Mouse (Mus musculus): ENCODE data around the gene Inka2.
A peak's percentile ranks its signal among the peaks of the same experiment; 100 is the strongest.
"Not testable (repeated sequence)": the region's sequence is repeated elsewhere in the genome, so short reads cannot be mapped to it uniquely, and the experiment has no call there.

The Inka2 gene

DNA sequence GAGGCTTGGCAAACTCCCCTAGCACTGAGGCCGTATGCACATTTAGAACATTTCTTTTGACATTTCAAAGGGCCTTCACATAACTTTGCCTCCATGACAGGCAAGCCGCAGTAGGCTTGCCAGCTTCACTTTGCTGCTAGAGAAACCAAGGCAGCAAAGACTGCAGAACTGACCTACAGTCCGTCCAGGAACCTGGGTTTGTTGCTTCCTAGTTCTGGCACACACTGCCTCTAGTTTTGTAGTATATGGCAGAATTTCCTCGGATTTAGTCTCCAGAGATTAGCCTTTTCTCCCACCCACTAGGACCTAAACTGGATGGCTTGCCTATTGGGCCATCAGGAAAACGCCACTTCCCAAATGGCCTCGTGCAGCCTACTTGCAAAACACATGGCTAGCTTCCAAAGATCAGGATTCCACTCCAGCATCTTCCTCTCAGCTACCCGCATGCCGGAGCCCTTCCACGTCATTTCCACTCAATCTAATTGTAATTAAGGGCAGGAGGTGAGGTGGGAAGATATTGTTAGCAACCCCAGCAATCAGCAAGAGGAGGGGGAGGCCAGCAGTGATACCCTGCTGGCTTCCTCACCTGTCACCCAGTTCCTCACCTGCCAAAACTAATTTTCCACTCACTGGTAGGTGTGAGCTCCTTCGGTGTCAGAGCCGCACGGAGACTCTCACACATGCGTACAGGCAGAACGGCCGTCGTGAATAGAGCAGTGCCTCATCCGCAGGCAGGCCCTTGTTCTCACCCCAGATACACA, 7.8 kb upstream of the Inka2 start:
- DNase-seq (ENCODE audit: low read depth, low spot score) = no peak

DNA sequence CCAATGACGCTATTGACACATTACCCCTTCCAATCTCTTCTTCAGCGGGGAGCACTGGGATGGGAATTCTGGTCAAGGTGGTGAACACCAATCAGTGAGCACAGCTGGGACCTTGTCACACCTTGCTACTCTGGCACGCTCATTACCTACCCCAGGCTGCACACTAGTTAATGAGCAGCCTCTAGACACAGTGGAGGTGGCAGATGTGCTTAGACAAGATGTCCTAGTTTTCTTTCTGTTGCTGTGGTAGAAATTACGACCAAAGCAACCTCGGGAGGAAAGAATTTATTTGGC, 7.3 kb upstream of the Inka2 start:
- no peak for DNase-seq (ENCODE audit: low read depth, low spot score)

- no peak for DNase-seq (ENCODE audit: low read depth, low spot score)
Observed at GRCm38 (mm10) chr3:105698311-105698710, 6.1 kb upstream of the Inka2 start.

DNA sequence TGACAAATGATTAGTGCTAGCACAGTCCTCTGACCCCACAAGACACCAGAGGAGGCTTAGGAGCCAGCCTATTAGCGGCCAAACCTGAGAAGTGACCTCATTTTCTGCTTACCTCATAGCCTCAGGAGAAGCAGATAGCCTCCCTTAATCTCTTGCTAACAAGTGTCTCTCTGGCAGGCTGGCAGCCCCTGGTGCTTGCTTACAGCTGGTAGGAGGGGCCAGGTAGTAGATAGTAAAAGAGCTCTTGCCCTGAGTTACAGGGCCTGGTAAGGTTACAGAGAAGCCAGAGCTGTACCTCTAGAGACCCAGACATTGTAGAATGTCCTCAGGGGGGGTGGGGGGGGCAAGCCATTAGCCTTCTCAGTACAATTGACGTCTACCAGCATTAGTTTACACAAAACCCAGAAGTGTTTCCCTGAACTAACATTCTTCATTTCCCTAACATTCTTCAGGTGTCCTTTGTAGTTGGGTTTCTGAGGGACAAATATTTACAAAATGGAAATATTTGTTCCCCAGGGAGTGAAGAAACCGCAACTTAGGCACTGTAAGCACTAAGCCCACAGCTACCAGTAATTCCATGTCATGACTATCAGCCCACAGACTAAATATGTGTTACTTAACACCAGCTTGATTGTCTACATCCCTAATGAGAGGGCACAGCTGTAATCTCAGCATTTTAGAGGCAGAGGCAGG, 5.0 kb upstream of the Inka2 start:
- no peak for DNase-seq (ENCODE audit: low read depth, low spot score)

DNA sequence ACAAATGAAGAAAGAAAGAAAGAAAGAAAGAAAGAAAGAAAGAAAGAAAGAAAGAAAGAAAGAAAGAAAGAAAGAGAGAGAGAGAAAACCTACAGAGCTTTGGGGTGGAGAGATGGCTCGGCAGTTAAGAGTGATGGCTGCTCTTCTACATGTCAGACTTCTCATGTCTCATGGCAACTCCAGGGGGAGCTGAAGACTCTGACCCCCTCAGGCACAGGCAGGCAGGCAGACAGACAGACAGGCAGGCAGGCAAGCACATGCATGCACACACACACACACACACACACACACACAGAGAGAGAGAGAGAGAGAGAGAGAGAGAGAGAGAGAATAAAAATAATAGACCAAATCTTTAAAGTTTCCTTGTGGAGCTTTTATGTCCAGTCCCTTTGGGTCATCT, 3.6 kb upstream of the Inka2 start:
- DNase-seq (ENCODE audit: low read depth, low spot score) = not testable (repeated sequence)

- no peak for DNase-seq (ENCODE audit: low read depth, low spot score)
Observed at GRCm38 (mm10) chr3:105701399-105701798, 3.0 kb upstream of the Inka2 start.

- DNase-seq (ENCODE audit: low read depth, low spot score) = no peak
Observed at GRCm38 (mm10) chr3:105703571-105703970, 828 bp upstream of the Inka2 start.

DNA sequence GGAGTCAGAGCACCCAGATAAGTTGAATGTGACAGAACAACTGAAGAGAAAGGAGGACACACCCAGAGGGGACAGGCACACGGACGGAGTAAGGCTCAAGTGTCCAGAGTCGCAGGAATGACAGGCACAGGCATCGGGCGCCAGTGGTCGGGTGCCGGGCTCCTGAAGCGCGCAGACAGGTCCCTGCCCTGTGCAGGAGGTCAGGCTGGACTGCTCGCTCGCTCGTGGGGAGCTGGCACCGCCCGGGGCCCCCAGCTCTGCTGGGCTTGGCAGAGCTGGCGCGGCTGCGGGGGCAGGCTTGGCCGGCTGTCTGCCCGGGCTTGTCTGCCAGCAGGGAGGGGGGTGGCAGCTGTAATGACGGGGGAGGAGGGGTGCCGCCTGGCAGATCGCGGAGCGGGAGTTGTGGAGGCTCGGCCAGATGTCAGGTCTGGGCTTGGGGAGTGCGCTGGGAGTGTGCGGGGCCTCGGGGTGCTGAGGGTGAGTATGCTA, 706 bp downstream of the Inka2 start:
- DNase-seq (ENCODE audit: low read depth, low spot score) = peak; percentile 53

GRCm38 (mm10) chr3:105705561-105705960, 1.2 kb downstream of the Inka2 start:
- DNase-seq (ENCODE audit: low read depth, low spot score) = no peak

GRCm38 (mm10) chr3:105706366-105707020, 2.1 kb downstream of the Inka2 start:
- no peak for DNase-seq (ENCODE audit: low read depth, low spot score)

DNA sequence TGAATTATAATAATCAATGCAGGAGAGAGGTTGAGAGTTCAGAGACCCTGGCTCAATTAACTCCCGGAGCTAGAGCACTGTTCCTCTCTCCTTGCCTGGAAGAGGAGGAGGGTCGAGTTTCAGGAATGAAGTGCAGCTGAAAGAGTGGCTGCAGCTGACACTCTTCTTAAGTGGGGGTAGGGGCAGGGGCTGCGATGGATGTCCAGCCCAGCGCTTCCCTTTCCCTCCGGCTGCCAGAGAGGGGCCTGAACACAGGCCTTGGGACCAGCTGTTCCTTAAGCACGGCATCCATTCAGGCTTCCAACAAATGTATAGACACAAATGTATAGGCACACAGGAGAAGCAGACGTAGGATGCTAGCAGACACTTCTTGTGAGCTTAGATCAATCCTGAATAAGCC, 3.2 kb downstream of the Inka2 start:
- DNase-seq (ENCODE audit: low read depth, low spot score) = no peak

- no peak for DNase-seq (ENCODE audit: low read depth, low spot score)
Observed at GRCm38 (mm10) chr3:105710246-105710645, 5.8 kb downstream of the Inka2 start.

- no peak for DNase-seq (ENCODE audit: low read depth, low spot score)
Observed at GRCm38 (mm10) chr3:105711741-105712140, 7.3 kb downstream of the Inka2 start.

- DNase-seq (ENCODE audit: low read depth, low spot score) = no peak
Observed at GRCm38 (mm10) chr3:105712827-105713226, 8.4 kb downstream of the Inka2 start.

GRCm38 (mm10) chr3:105714091-105714819, 9.9 kb downstream of the Inka2 start:
- no peak for DNase-seq (ENCODE audit: low read depth, low spot score)

DNA sequence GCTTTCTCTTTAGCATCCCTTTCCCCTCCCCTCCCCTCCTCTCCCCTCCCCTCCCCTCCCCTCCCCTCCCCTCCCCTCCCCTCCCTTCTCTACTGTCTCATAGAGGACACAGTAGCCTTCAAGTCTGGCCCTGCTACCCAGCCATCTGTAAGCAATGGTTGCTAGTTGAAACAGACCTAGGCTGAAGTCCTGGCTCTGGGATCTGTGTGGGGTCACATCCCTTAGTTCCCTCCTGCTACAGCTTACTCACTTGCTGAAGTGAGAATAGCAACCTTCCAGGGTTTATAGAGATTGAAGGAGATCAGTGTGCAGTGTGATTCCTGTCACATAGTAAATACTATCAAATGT, 10.4 kb downstream of the Inka2 start:
- no peak for DNase-seq (ENCODE audit: low read depth, low spot score)

GRCm38 (mm10) chr3:105716353-105717000, 12.1 kb downstream of the Inka2 start:
- DNase-seq (ENCODE audit: low read depth, low spot score) = no peak

DNA sequence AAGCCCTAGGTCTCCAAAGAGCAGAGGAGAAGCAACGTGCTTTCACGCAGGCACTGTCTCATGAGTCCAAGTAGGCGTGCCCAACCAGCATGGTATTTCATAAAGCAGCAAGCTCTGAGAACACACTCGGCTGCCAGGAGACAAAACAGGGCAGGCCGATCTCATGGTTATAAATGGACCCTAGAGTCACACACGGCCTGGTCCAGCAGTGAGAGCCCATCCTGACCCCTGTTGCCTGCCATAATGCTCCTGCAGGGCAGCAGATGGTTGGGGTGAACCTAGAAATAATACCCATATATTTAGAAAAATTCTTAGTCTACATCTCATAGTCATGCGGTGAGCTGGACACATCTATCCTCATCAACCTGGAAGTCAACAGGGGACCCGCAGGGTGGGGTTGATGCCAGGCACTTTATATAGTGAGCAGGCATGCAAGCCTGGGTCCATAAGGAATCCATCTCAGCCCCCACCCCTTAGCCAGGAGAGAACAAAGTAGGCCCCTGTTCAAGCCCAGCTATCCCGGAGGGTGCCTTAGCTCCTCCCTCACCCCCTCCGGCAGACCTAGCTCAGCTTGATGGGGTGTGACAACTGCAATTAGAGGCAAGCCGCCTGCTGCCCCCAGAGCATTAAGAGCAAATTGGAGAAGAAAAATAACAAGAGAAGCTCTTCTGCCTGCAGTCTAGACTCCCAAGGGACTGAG, 13.6 kb downstream of the Inka2 start:
- no peak for DNase-seq (ENCODE audit: low read depth, low spot score)

- no peak for DNase-seq (ENCODE audit: low read depth, low spot score)
Observed at GRCm38 (mm10) chr3:105718746-105719145, 14.3 kb downstream of the Inka2 start.

- DNase-seq (ENCODE audit: low read depth, low spot score) = no peak
Observed at GRCm38 (mm10) chr3:105719979-105720378, 15.6 kb downstream of the Inka2 start.

- no peak for DNase-seq (ENCODE audit: low read depth, low spot score)
Observed at GRCm38 (mm10) chr3:105720514-105720913, 16.1 kb downstream of the Inka2 start.

All from CD4-positive, CD25-positive, alpha-beta regulatory T cell, adult 2 months (primary cell).